In genomic region chr6:83053136-83053960, GRCm38 (mm10) we compare ENCODE assay signal across 8 mouse cellular contexts. TPM values are rescaled to one million over a fixed set of nuclear protein-coding genes. Genes with fewer than 3 reads are reported as not detected.
DNase-seq lines count a peak whose midpoint lies in the region; ATAC-seq lines count a peak whose summit lies in the region.

No protein-coding gene starts in this region.

- H3K4me3 ChIP-seq in embryonic facial prominence, embryonic 11.5 days (ENCODE audit: low read depth, low read length), result peak overlapping the region; percentile 86
- H3K4me3 ChIP-seq in hindbrain, embryonic 14.5 days (replicated peaks; ENCODE audit: low read length), result peak overlapping the region; percentile 95
- peak overlapping the region; percentile 100 for H3K4me3 ChIP-seq in liver, embryonic 13.5 days (replicated peaks)

- ATAC-seq in embryonic facial prominence, embryonic 11.5 days (replicated peaks; ENCODE audit: insufficient number of reproducible peaks, low FRiP score, low TSS enrichment, low read depth), result peak; percentile 2; the same call in 1 of the 2 replicates
- ATAC-seq in hindbrain, embryonic 14.5 days (ENCODE audit: low FRiP score), result peak; percentile 9; the same call in 1 of the 2 replicates
- no peak for ATAC-seq in liver, embryonic 13.5 days (ENCODE audit: low read depth)

- DNase-seq in kidney, adult 18-20 months, result peak; percentile 19
- no peak for DNase-seq in kidney, adult 9 months
- DNase-seq in Muller cell, postnatal 12 days (ENCODE audit: inconsistent ontology term), result peak; percentile 69
- peak; percentile 47 for DNase-seq in embryonic facial prominence, embryonic 11.5 days (ENCODE audit: low spot score)
- DNase-seq in hindbrain, embryonic 14.5 days (ENCODE audit: low spot score), result peak; percentile 48
- DNase-seq in liver, embryonic 13.5 days, result peak; percentile 41
- DNase-seq in neural tube, embryonic 10.5 days (ENCODE audit: extremely low spot score, low spot score), result peak; percentile 66
- DNase-seq in gastrocnemius, adult 8-10 months (ENCODE audit: low spot score in 2 of 2), result no peak

- no peaks in the 10 kb centered on the region for H3K27me3 ChIP-seq in embryonic facial prominence, embryonic 11.5 days (ENCODE audit: control insufficient read depth, insufficient read depth, low read length)
- H3K27me3 ChIP-seq in hindbrain, embryonic 14.5 days (ENCODE audit: control insufficient read depth, insufficient read depth, low read length), result no peaks in the 10 kb centered on the region
- 0 out of 2 replicates have a peak, but pooled peaks cover 2% of the 10 kb centered on the region for H3K27me3 ChIP-seq in liver, embryonic 13.5 days

- H3K4me2 ChIP-seq in embryonic facial prominence, embryonic 11.5 days (ENCODE audit: low read depth, low read length), result peak overlapping the region; percentile 87
- H3K4me2 ChIP-seq in hindbrain, embryonic 14.5 days (replicated peaks), result peak overlapping the region; percentile 85
- peak overlapping the region; percentile 97 for H3K4me2 ChIP-seq in liver, embryonic 13.5 days

- H3K27ac ChIP-seq in embryonic facial prominence, embryonic 11.5 days (replicated peaks; ENCODE audit: low read depth, low read length), result peak overlapping the region; percentile 5
- peak overlapping the region; percentile 87 for H3K27ac ChIP-seq in hindbrain, embryonic 14.5 days
- peak overlapping the region; percentile 97 for H3K27ac ChIP-seq in liver, embryonic 13.5 days

- H3K36me3 ChIP-seq in embryonic facial prominence, embryonic 11.5 days (replicated peaks; ENCODE audit: control insufficient read depth, insufficient read depth, low read depth, low read length), result peaks cover 10% of the 10 kb centered on the region
- H3K36me3 ChIP-seq in hindbrain, embryonic 14.5 days (replicated peaks; ENCODE audit: control insufficient read depth, insufficient read depth), result peaks cover 29% of the 10 kb centered on the region
- H3K36me3 ChIP-seq in liver, embryonic 13.5 days, result peaks cover 53% of the 10 kb centered on the region

- H3K4me1 ChIP-seq in embryonic facial prominence, embryonic 11.5 days (ENCODE audit: control insufficient read depth, insufficient read depth, low read length), result no peaks in the 10 kb centered on the region; the same call in 1 of the 2 replicates
- peaks cover 23% of the 10 kb centered on the region for H3K4me1 ChIP-seq in hindbrain, embryonic 14.5 days (replicated peaks; ENCODE audit: control insufficient read depth, insufficient read depth, low read length)
- H3K4me1 ChIP-seq in liver, embryonic 13.5 days (replicated peaks), result peaks cover 56% of the 10 kb centered on the region

- peak overlapping the region; percentile 83 for H3K9ac ChIP-seq in embryonic facial prominence, embryonic 11.5 days (replicated peaks; ENCODE audit: low read length)
- H3K9ac ChIP-seq in hindbrain, embryonic 14.5 days, result peak overlapping the region; percentile 93
- peak overlapping the region; percentile 100 for H3K9ac ChIP-seq in liver, embryonic 13.5 days

- no peaks in the 10 kb centered on the region for H3K9me3 ChIP-seq in embryonic facial prominence, embryonic 11.5 days (replicated peaks; ENCODE audit: control insufficient read depth, low read length)
- H3K9me3 ChIP-seq in hindbrain, embryonic 14.5 days (ENCODE audit: control insufficient read depth, low read length), result no peaks in the 10 kb centered on the region
- H3K9me3 ChIP-seq in liver, embryonic 13.5 days (replicated peaks), result no peaks in the 10 kb centered on the region

- WGBS in embryonic facial prominence, embryonic 11.5 days, result 2% methylated on average over 26 of the region's 26 CpGs
- WGBS in hindbrain, embryonic 14.5 days, result 2% methylated on average over 26 of the region's 26 CpGs
- WGBS in liver, embryonic 13.5 days (ENCODE audit: insufficient replicate concordance), result under 1% methylated on average over 26 of the region's 26 CpGs

RNA-seq across cellular contexts. Expression of gene Aup1, which starts 1.0 kb away (rescaled TPM):
- 105 and 108 TPM in 2 replicates for polyA plus RNA-seq in embryonic facial prominence, embryonic 11.5 days (2014; fragmentation: Nextera tagmentation; extraction: Ambion mirVana)
- 109 and 111 TPM in 2 replicates for polyA plus RNA-seq in hindbrain, embryonic 14.5 days (2014; fragmentation: Nextera tagmentation; extraction: Ambion mirVana)
- polyA plus RNA-seq in liver, embryonic 13.5 days (2015; fragmentation: Nextera tagmentation; extraction: Ambion mirVana), result 186 and 197 TPM in 2 replicates
- 100 to 1,000 TPM in 2 of 4 experiments, 10 to 100 TPM in 2; 91.1 to 109 (median 102) TPM for total RNA-seq in gastrocnemius, adult 8-10 months (2022)

RNA-seq across cellular contexts. Expression of gene Htra2, which starts 1.7 kb away (rescaled TPM):
- polyA plus RNA-seq in embryonic facial prominence, embryonic 11.5 days (2014; fragmentation: Nextera tagmentation; extraction: Ambion mirVana), result 33.3 and 34.9 TPM in 2 replicates
- 40.4 and 42.9 TPM in 2 replicates for polyA plus RNA-seq in hindbrain, embryonic 14.5 days (2014; fragmentation: Nextera tagmentation; extraction: Ambion mirVana)
- polyA plus RNA-seq in liver, embryonic 13.5 days (2015; fragmentation: Nextera tagmentation; extraction: Ambion mirVana), result 131 and 132 TPM in 2 replicates
- total RNA-seq in gastrocnemius, adult 8-10 months (2022), result 10 to 100 TPM; 16.6 to 16.9 (median 16.7) TPM

RNA-seq across cellular contexts. Expression of gene Dqx1, which starts 4.3 kb away (rescaled TPM):
- polyA plus RNA-seq in embryonic facial prominence, embryonic 11.5 days (2014; fragmentation: Nextera tagmentation; extraction: Ambion mirVana), result 0.45 and 0.66 TPM in 2 replicates
- polyA plus RNA-seq in hindbrain, embryonic 14.5 days (2014; fragmentation: Nextera tagmentation; extraction: Ambion mirVana), result 0.29 TPM in 2 replicates
- 5.3 and 5.6 TPM in 2 replicates for polyA plus RNA-seq in liver, embryonic 13.5 days (2015; fragmentation: Nextera tagmentation; extraction: Ambion mirVana)
- under 1 TPM; 0.24 to 0.52 (median 0.33) TPM for total RNA-seq in gastrocnemius, adult 8-10 months (2022)

RNA-seq across cellular contexts. Expression of gene Tlx2, which starts 16.7 kb away (rescaled TPM):
- polyA plus RNA-seq in embryonic facial prominence, embryonic 11.5 days (2014; fragmentation: Nextera tagmentation; extraction: Ambion mirVana), result 7.9 and 9.7 TPM in 2 replicates
- polyA plus RNA-seq in hindbrain, embryonic 14.5 days (2014; fragmentation: Nextera tagmentation; extraction: Ambion mirVana), result 0.22 TPM in 1 of 2 replicates, not detected in the other
- 0.14 TPM in 1 of 2 replicates, not detected in the other for polyA plus RNA-seq in liver, embryonic 13.5 days (2015; fragmentation: Nextera tagmentation; extraction: Ambion mirVana)
- not detected for total RNA-seq in gastrocnemius, adult 8-10 months (2022)

RNA-seq across cellular contexts. Expression of gene Loxl3, which starts 19.4 kb away (rescaled TPM):
- 8.9 and 10.1 TPM in 2 replicates for polyA plus RNA-seq in embryonic facial prominence, embryonic 11.5 days (2014; fragmentation: Nextera tagmentation; extraction: Ambion mirVana)
- polyA plus RNA-seq in hindbrain, embryonic 14.5 days (2014; fragmentation: Nextera tagmentation; extraction: Ambion mirVana), result 3.5 and 4.9 TPM in 2 replicates
- 2.1 and 2.2 TPM in 2 replicates for polyA plus RNA-seq in liver, embryonic 13.5 days (2015; fragmentation: Nextera tagmentation; extraction: Ambion mirVana)
- total RNA-seq in gastrocnemius, adult 8-10 months (2022), result 1 to 10 TPM in 3 of 4 experiments, under 1 TPM in 1; 0.97 to 1.5 (median 1.3) TPM

Comparison
In these comparisons a context has a peak if more than half of its experiments do, and no peak if none do; other contexts are left out.
1. DNase-seq: peak in kidney, adult 18-20 months (single experiment), Muller cell, postnatal 12 days (single experiment), embryonic facial prominence, embryonic 11.5 days (single experiment), hindbrain, embryonic 14.5 days (single experiment), liver, embryonic 13.5 days (single experiment) and neural tube, embryonic 10.5 days (single experiment); none in kidney, adult 9 months (single experiment) and gastrocnemius, adult 8-10 months (0 of 2).
2. H3K27ac ChIP-seq: peak in every context shown above with its lines; median percentile 97 in liver, embryonic 13.5 days; 87 in hindbrain, embryonic 14.5 days; 5 in embryonic facial prominence, embryonic 11.5 days.
3. Peak in every context shown above with its lines, with median percentiles within 50 percentile points of each other: H3K4me2 ChIP-seq, H3K4me3 ChIP-seq and H3K9ac ChIP-seq.